ENCODE assay signal across 8 mouse cellular contexts in the genomic region with DNA sequence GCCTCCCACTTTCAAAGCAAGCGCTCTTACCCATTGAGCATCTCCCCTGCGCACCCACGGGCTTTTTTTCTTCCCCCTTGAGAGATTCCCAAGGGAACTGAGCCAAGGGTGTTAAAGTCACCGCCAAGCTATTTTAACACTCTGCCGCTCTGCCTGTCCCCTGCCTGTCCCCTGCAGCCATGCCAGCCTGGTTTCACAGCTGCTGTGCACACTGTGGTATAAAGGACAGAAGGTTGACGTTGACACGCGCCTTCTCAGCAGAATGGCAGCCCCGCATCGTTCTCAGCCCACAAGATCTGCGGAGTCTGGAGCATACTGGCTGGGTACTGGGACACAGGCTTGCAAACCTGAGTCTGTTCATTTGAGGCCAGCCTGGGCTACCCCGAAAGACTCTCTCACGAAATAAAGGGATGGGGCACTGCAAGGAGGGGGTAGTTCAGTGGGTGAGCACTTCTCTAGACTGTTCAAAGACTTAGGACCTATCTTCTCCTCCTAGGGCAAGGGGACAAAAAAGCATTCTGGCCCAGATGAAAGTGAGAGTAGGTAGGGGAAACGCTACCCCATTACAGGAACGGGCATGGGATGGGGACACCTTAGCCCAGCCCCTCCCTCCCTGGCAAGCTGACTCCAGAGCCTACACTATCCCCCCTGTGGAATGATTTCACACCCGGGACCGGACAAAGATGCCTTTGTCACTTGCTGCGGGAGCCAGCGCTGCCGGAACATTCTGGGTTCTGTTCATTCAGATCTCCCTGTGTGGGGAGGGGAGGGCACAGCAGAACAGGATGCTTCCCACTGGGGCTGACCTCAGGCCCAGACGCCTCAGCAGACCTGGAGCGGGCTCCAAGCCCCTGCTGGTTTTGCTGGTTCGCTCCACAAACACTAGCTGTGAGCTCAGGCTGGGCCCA. TPM values are rescaled to one million over a fixed set of nuclear protein-coding genes. Genes with fewer than 3 reads are reported as not detected.
DNase-seq lines count a peak whose midpoint lies in the region; ATAC-seq and TF ChIP-seq lines count a peak whose summit lies in the region.
"Had no signal": no experiment of that assay in that cellular context is flagged by ENCODE, and none has a peak within 500 bp of the region (broad histone marks: within the 10 kb centered on the region; RNA-seq: fewer than 3 reads in every experiment).

No protein-coding gene starts in this region.

- DNase-seq in cerebellum, adult 11-12 months, result peak; percentile 64
- peak; percentile 49 for DNase-seq in limb, embryonic 11.5 days (ENCODE audit: low spot score)
- no peak for DNase-seq in liver, embryonic 11.5 days (ENCODE audit: low spot score)
- no peak for DNase-seq in lung, postnatal 36 days
- DNase-seq: liver, embryonic 13.5 days had no signal

- no peak overlapping the region for H3K4me3 ChIP-seq in cortical plate, adult 2 months (ENCODE audit: insufficient read depth, low read length)
- no peak overlapping the region for H3K4me3 ChIP-seq in heart, embryonic 16.5 days (ENCODE audit: low read length)
- H3K4me3 ChIP-seq in limb, embryonic 11.5 days (ENCODE audit: low read depth, low read length), result no peak overlapping the region
- H3K4me3 ChIP-seq in liver, embryonic 11.5 days (ENCODE audit: low read depth, low read length), result no peak overlapping the region
- H3K4me3 ChIP-seq: liver, embryonic 13.5 days had no signal

- H3K36me3 ChIP-seq in heart, embryonic 16.5 days (ENCODE audit: control insufficient read depth, insufficient read depth), result no peaks in the 10 kb centered on the region
- H3K36me3 ChIP-seq in limb, embryonic 11.5 days (ENCODE audit: control insufficient read depth, insufficient read depth, low read length), result no peaks in the 10 kb centered on the region
- 0 out of 2 replicates have a peak, but pooled peaks cover 2% of the 10 kb centered on the region for H3K36me3 ChIP-seq in liver, embryonic 11.5 days (ENCODE audit: control insufficient read depth, insufficient read depth, low read length)

- peak overlapping the region; percentile 71 for H3K27ac ChIP-seq in cortical plate, adult 2 months (ENCODE audit: insufficient read depth, low read length)
- H3K27ac ChIP-seq in heart, embryonic 16.5 days (ENCODE audit: low read length), result 0 out of 2 replicates have a peak overlapping the region, but pooled peaks have one; percentile 15
- H3K27ac ChIP-seq in limb, embryonic 11.5 days (replicated peaks; ENCODE audit: low read depth, low read length), result peak overlapping the region; percentile 74
- H3K27ac ChIP-seq in liver, embryonic 11.5 days (ENCODE audit: low read depth, low read length), result no peak overlapping the region
- H3K27ac ChIP-seq: liver, embryonic 13.5 days had no signal

- H3K9me3 ChIP-seq in heart, embryonic 16.5 days (replicated peaks; ENCODE audit: control insufficient read depth, low read length), result peaks cover 5% of the 10 kb centered on the region; the same call in 1 of the 2 replicates
- H3K9me3 ChIP-seq in limb, embryonic 11.5 days (ENCODE audit: control insufficient read depth, low read length), result no peaks in the 10 kb centered on the region; the same call in 1 of the 2 replicates
- peaks cover 3% of the 10 kb centered on the region; the same call in 1 of the 2 replicates for H3K9me3 ChIP-seq in liver, embryonic 11.5 days (ENCODE audit: control insufficient read depth, low read length)

- 0 out of 2 replicates have a peak, but pooled peaks have one; percentile 41 for ATAC-seq in heart, embryonic 16.5 days (replicated peaks; ENCODE audit: extremely low read depth, insufficient read depth, low FRiP score)
- ATAC-seq in limb, embryonic 11.5 days (ENCODE audit: insufficient number of reproducible peaks, low FRiP score, low TSS enrichment, low read depth), result peak; percentile 50; the same call in 1 of the 2 replicates
- ATAC-seq in liver, embryonic 11.5 days (replicated peaks; ENCODE audit: low FRiP score), result no peak
- no peak for ATAC-seq in megakaryocyte progenitor cell, adult 5-6 weeks (replicated peaks; ENCODE audit: poor library complexity)

- TF ChIP-seq POLR2A in cortical plate, adult 2 months (IDR thresholded peaks at IDR 0.05; ENCODE audit: extremely low read depth, insufficient read depth, low read length), result no peak

- no peak overlapping the region for H3K4me2 ChIP-seq in heart, embryonic 16.5 days (ENCODE audit: low read depth, low read length)
- no peak overlapping the region for H3K4me2 ChIP-seq in limb, embryonic 11.5 days (ENCODE audit: low read depth, severe bottlenecking)
- H3K4me2 ChIP-seq in liver, embryonic 11.5 days, result no peak overlapping the region
- H3K4me2 ChIP-seq: liver, embryonic 13.5 days had no signal

- peaks cover 6% of the 10 kb centered on the region for H3K4me1 ChIP-seq in cortical plate, adult 2 months (ENCODE audit: control insufficient read depth, insufficient read depth, low read length)
- 0 out of 2 replicates have a peak, but pooled peaks cover 6% of the 10 kb centered on the region for H3K4me1 ChIP-seq in heart, embryonic 16.5 days (ENCODE audit: control insufficient read depth, insufficient read depth, low read length)
- peaks cover 3% of the 10 kb centered on the region; the same call in 1 of the 2 replicates for H3K4me1 ChIP-seq in limb, embryonic 11.5 days (ENCODE audit: control insufficient read depth, insufficient read depth, low read length)
- H3K4me1 ChIP-seq in liver, embryonic 11.5 days (replicated peaks; ENCODE audit: control insufficient read depth, insufficient read depth, low read length), result peaks cover 7% of the 10 kb centered on the region; the same call in 1 of the 2 replicates

- no peak for TF ChIP-seq CTCF in cortical plate, adult 2 months (IDR thresholded peaks at IDR 0.05; ENCODE audit: extremely low read depth, insufficient read depth, low read length)

- H3K9ac ChIP-seq in heart, embryonic 16.5 days (ENCODE audit: low read length), result no peak overlapping the region
- H3K9ac ChIP-seq in limb, embryonic 11.5 days (ENCODE audit: low read length), result no peak overlapping the region
- no peak overlapping the region for H3K9ac ChIP-seq in liver, embryonic 11.5 days (ENCODE audit: low read depth, low read length)
- H3K9ac ChIP-seq: liver, embryonic 13.5 days had no signal

- WGBS in heart, embryonic 16.5 days, result 58% methylated on average over 23 of the region's 23 CpGs
- 59% methylated on average over 23 of the region's 23 CpGs for WGBS in limb, embryonic 11.5 days
- WGBS in liver, embryonic 11.5 days, result 75% methylated on average over 23 of the region's 23 CpGs

- H3K27me3 ChIP-seq in heart, embryonic 16.5 days (ENCODE audit: control insufficient read depth, insufficient read depth, low read length), result no peaks in the 10 kb centered on the region
- no peaks in the 10 kb centered on the region for H3K27me3 ChIP-seq in limb, embryonic 11.5 days (ENCODE audit: control insufficient read depth, insufficient read depth, low read length)
- H3K27me3 ChIP-seq in liver, embryonic 11.5 days (replicated peaks; ENCODE audit: control insufficient read depth, insufficient read depth, low read length), result no peaks in the 10 kb centered on the region
- H3K27me3 ChIP-seq: liver, embryonic 13.5 days had no signal

RNA-seq across cellular contexts. Expression of a gene that starts 21.8 kb away (rescaled TPM):
- polyA plus RNA-seq in cortical plate, adult 2 months (2012; rRNA removed), result 81.9 and 83.3 TPM in 2 replicates
- 9.9 and 11.6 TPM in 2 replicates for polyA plus RNA-seq in heart, embryonic 16.5 days (2015; fragmentation: Nextera tagmentation; extraction: Ambion mirVana)
- polyA plus RNA-seq in limb, embryonic 11.5 days (2014; fragmentation: Nextera tagmentation; extraction: Ambion mirVana), result 16.0 and 19.5 TPM in 2 replicates
- polyA plus RNA-seq in liver, embryonic 11.5 days (2014; fragmentation: Nextera tagmentation; extraction: Ambion mirVana), result 16.1 and 16.5 TPM in 2 replicates
- 18.9 and 22.3 TPM in 2 replicates for total RNA-seq in megakaryocyte progenitor cell, adult 5-6 weeks (2015)
- 16.4 and 18.2 TPM in 2 replicates for total RNA-seq in megakaryocyte progenitor cell, adult 5-6 weeks (2017)

Comparison
In these comparisons a context has a peak if more than half of its experiments do, and no peak if none do; other contexts are left out.
1. DNase-seq: peak in cerebellum, adult 11-12 months (single experiment) and limb, embryonic 11.5 days (single experiment); none in liver, embryonic 11.5 days (single experiment) and lung, postnatal 36 days (single experiment).
2. ATAC-seq: peak in heart, embryonic 16.5 days (single experiment) and limb, embryonic 11.5 days (single experiment); none in liver, embryonic 11.5 days (single experiment) and megakaryocyte progenitor cell, adult 5-6 weeks (single experiment).